Mouse (Mus musculus) lung, postnatal 25 days (tissue): ENCODE results near the gene Cacna1s.

ENCODE experiments used
- DNase-seq: peaks from one replicate; pipeline ENCODE4 v3.0.0; 2022; ENCODE audit warnings: low spot score

Gene Cacna1s

GRCm38 (mm10) chr1:136051465-136051864, 1.1 kb upstream of the Cacna1s start:
- peak; percentile 81 for DNase-seq

- DNase-seq, result no peak
Observed at GRCm38 (mm10) chr1:136055771-136056170, 3.2 kb downstream of the Cacna1s start.

GRCm38 (mm10) chr1:136058594-136058993, 6.0 kb downstream of the Cacna1s start:
- DNase-seq, result no peak

- peak; percentile 50 for DNase-seq
Observed at GRCm38 (mm10) chr1:136061041-136061789, 8.7 kb downstream of the Cacna1s start.

- DNase-seq, result no peak
Observed at GRCm38 (mm10) chr1:136061790-136062141, 9.2 kb downstream of the Cacna1s start.

- no peak for DNase-seq
Observed at GRCm38 (mm10) chr1:136063991-136064390, 11.4 kb downstream of the Cacna1s start.

GRCm38 (mm10) chr1:136066621-136067020, 14.1 kb downstream of the Cacna1s start:
- DNase-seq, result no peak

GRCm38 (mm10) chr1:136067579-136067978, 15.0 kb downstream of the Cacna1s start:
- DNase-seq, result no peak

GRCm38 (mm10) chr1:136076086-136076485, 23.5 kb downstream of the Cacna1s start:
- peak; percentile 21 for DNase-seq

GRCm38 (mm10) chr1:136077656-136078055, 25.1 kb downstream of the Cacna1s start:
- no peak for DNase-seq

GRCm38 (mm10) chr1:136081161-136081560, 28.6 kb downstream of the Cacna1s start:
- DNase-seq, result no peak

GRCm38 (mm10) chr1:136085988-136086685, 33.6 kb downstream of the Cacna1s start:
- peak; percentile 1 for DNase-seq

- DNase-seq, result no peak
Observed at GRCm38 (mm10) chr1:136089368-136090165, 37.0 kb downstream of the Cacna1s start.

GRCm38 (mm10) chr1:136093726-136094125, 41.2 kb downstream of the Cacna1s start:
- DNase-seq, result no peak

GRCm38 (mm10) chr1:136094807-136095206, 42.3 kb downstream of the Cacna1s start:
- no peak for DNase-seq

GRCm38 (mm10) chr1:136102094-136102493, 49.5 kb downstream of the Cacna1s start:
- no peak for DNase-seq

GRCm38 (mm10) chr1:136102551-136102950, 50.0 kb downstream of the Cacna1s start:
- no peak for DNase-seq

GRCm38 (mm10) chr1:136102981-136103380, 50.4 kb downstream of the Cacna1s start:
- no peak for DNase-seq

- no peak for DNase-seq
Observed at GRCm38 (mm10) chr1:136103696-136104095, 51.1 kb downstream of the Cacna1s start.

GRCm38 (mm10) chr1:136104741-136105140, 52.2 kb downstream of the Cacna1s start:
- DNase-seq, result no peak

GRCm38 (mm10) chr1:136109464-136109863, 56.9 kb downstream of the Cacna1s start:
- no peak for DNase-seq

GRCm38 (mm10) chr1:136116183-136116582, 63.6 kb downstream of the Cacna1s start:
- DNase-seq, result peak; percentile 72

GRCm38 (mm10) chr1:136117069-136117468, 64.5 kb downstream of the Cacna1s start:
- DNase-seq, result no peak
